ENCODE assay signal across 29 mouse cellular contexts in the genomic region with DNA sequence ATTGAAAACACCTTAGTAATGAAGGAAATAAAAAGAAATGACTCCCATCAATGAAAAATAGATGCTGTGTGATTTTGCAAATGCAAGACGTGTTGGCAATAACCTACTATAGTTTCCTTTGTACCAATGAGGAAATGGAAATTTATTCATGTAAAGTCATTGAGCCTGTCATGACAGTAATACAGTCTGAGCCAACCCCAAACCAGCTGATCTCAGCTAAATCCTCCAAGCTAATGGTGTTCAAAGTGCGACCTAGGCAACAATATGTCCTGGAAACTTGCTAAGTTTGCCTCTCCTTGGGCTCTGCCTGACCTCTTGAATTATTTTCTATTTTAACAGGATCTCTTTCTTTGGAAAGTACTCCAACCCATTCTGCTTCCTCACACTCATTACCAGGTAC. TPM values are rescaled to one million over a fixed set of nuclear protein-coding genes. Genes with fewer than 3 reads are reported as not detected.
DNase-seq lines count a peak whose midpoint lies in the region; ATAC-seq and TF ChIP-seq lines count a peak whose summit lies in the region.
"Had no signal": no experiment of that assay in that cellular context is flagged by ENCODE, and none has a peak within 500 bp of the region (broad histone marks: within the 10 kb centered on the region; RNA-seq: fewer than 3 reads in every experiment).

No protein-coding gene starts in this region.

- no peaks in the 10 kb centered on the region for H3K36me3 ChIP-seq in forebrain, embryonic 14.5 days (ENCODE audit: control insufficient read depth, insufficient read depth, low read length)
- H3K36me3 ChIP-seq in forebrain, embryonic 12.5 days (replicated peaks), result no peaks in the 10 kb centered on the region
- H3K36me3 ChIP-seq in intestine, postnatal 0 days (ENCODE audit: control insufficient read depth, insufficient read depth), result no peaks in the 10 kb centered on the region
- H3K36me3 ChIP-seq in intestine, embryonic 16.5 days (ENCODE audit: control insufficient read depth, insufficient read depth, low read length), result no peaks in the 10 kb centered on the region
- no peaks in the 10 kb centered on the region for H3K36me3 ChIP-seq in midbrain, embryonic 14.5 days (ENCODE audit: control insufficient read depth, insufficient read depth, low read length)
- H3K36me3 ChIP-seq: embryonic facial prominence, embryonic 10.5 days; heart, embryonic 13.5 days; limb, embryonic 13.5 days; liver, embryonic 13.5 days; stomach, embryonic 15.5 days had no signal

- no peak overlapping the region for H3K27ac ChIP-seq in forebrain, embryonic 14.5 days (ENCODE audit: low read depth, low read length)
- no peak overlapping the region for H3K27ac ChIP-seq in forebrain, embryonic 12.5 days
- no peak overlapping the region for H3K27ac ChIP-seq in intestine, postnatal 0 days (ENCODE audit: low read depth, low read length)
- no peak overlapping the region for H3K27ac ChIP-seq in intestine, embryonic 16.5 days (ENCODE audit: low read length)
- peak overlapping the region; percentile 58 for H3K27ac ChIP-seq in midbrain, embryonic 14.5 days (replicated peaks; ENCODE audit: low read depth, low read length)
- H3K27ac ChIP-seq: embryonic facial prominence, embryonic 10.5 days; heart, adult 2 months; heart, embryonic 13.5 days; hindbrain, postnatal 0 days; limb, embryonic 13.5 days; liver, embryonic 13.5 days; stomach, embryonic 15.5 days had no signal

- no peaks in the 10 kb centered on the region for H3K4me1 ChIP-seq in forebrain, embryonic 14.5 days (ENCODE audit: control insufficient read depth, insufficient read depth, low read length)
- no peaks in the 10 kb centered on the region for H3K4me1 ChIP-seq in forebrain, embryonic 12.5 days
- no peaks in the 10 kb centered on the region for H3K4me1 ChIP-seq in intestine, postnatal 0 days (replicated peaks; ENCODE audit: control insufficient read depth, insufficient read depth, low read length)
- no peaks in the 10 kb centered on the region for H3K4me1 ChIP-seq in intestine, embryonic 16.5 days (ENCODE audit: control insufficient read depth, insufficient read depth, low read length)
- H3K4me1 ChIP-seq in midbrain, embryonic 14.5 days (ENCODE audit: control insufficient read depth, insufficient read depth, low read length), result peaks cover 5% of the 10 kb centered on the region; the same call in 1 of the 2 replicates
- H3K4me1 ChIP-seq: embryonic facial prominence, embryonic 10.5 days; heart, embryonic 13.5 days; liver, embryonic 13.5 days; stomach, embryonic 15.5 days had no signal

- peak; percentile 33; the same call in 1 of the 2 replicates for ATAC-seq in forebrain, embryonic 14.5 days
- ATAC-seq in forebrain, embryonic 12.5 days (ENCODE audit: low FRiP score), result no peak
- ATAC-seq in intestine, postnatal 0 days, result 0 out of 2 replicates have a peak, but pooled peaks have one; percentile 51
- no peak for ATAC-seq in intestine, embryonic 16.5 days
- no peak for ATAC-seq in midbrain, embryonic 14.5 days (ENCODE audit: low FRiP score, low TSS enrichment)
- ATAC-seq: hindbrain, postnatal 0 days; Patski had no signal

- DNase-seq in forebrain, embryonic 14.5 days (ENCODE audit: low spot score), result peak; percentile 65
- peak; percentile 2 for DNase-seq in adipocyte (ENCODE audit: low spot score)
- DNase-seq in midbrain, embryonic 14.5 days, result peak; percentile 51
- DNase-seq in kidney, postnatal 36 days, result no peak
- no peak for DNase-seq in spleen, adult 18-20 months
- DNase-seq: adrenal gland, postnatal 10 days; cerebellum, adult 9-11 months; gastrocnemius, postnatal 36 days; heart, adult 2 months; heart, postnatal 14 days; kidney, adult 18-20 months; layer of hippocampus, adult 9-11 months; liver, embryonic 13.5 days; lung, adult 2 months; lung, postnatal 14 days; right cerebral cortex, adult 18-20 months; right cerebral cortex, postnatal 4 days; thymus, postnatal 25 days had no signal

- no peaks in the 10 kb centered on the region for H3K9me3 ChIP-seq in forebrain, embryonic 14.5 days (replicated peaks; ENCODE audit: control insufficient read depth, low read length)
- no peaks in the 10 kb centered on the region for H3K9me3 ChIP-seq in forebrain, embryonic 12.5 days
- H3K9me3 ChIP-seq in intestine, postnatal 0 days (ENCODE audit: control insufficient read depth), result no peaks in the 10 kb centered on the region
- H3K9me3 ChIP-seq in intestine, embryonic 16.5 days (ENCODE audit: control insufficient read depth, low read length), result no peaks in the 10 kb centered on the region
- H3K9me3 ChIP-seq in midbrain, embryonic 14.5 days (ENCODE audit: control insufficient read depth, low read length), result no peaks in the 10 kb centered on the region
- H3K9me3 ChIP-seq: embryonic facial prominence, embryonic 10.5 days; heart, embryonic 13.5 days; limb, embryonic 13.5 days; liver, embryonic 13.5 days; stomach, embryonic 15.5 days had no signal

- H3K4me3 ChIP-seq in forebrain, embryonic 14.5 days (ENCODE audit: low read depth, low read length), result no peak overlapping the region
- H3K4me3 ChIP-seq in forebrain, embryonic 12.5 days (replicated peaks), result no peak overlapping the region
- H3K4me3 ChIP-seq in intestine, postnatal 0 days (ENCODE audit: low read depth, low read length), result no peak overlapping the region
- no peak overlapping the region for H3K4me3 ChIP-seq in intestine, embryonic 16.5 days (ENCODE audit: low read length)
- no peak overlapping the region for H3K4me3 ChIP-seq in midbrain, embryonic 14.5 days (replicated peaks; ENCODE audit: low read depth, low read length)
- H3K4me3 ChIP-seq: embryonic facial prominence, embryonic 10.5 days; heart, adult 2 months; heart, embryonic 13.5 days; limb, embryonic 13.5 days; liver, embryonic 13.5 days; stomach, embryonic 15.5 days had no signal

- H3K9ac ChIP-seq in forebrain, embryonic 14.5 days (ENCODE audit: low read length), result no peak overlapping the region
- H3K9ac ChIP-seq in forebrain, embryonic 12.5 days, result no peak overlapping the region
- no peak overlapping the region for H3K9ac ChIP-seq in intestine, postnatal 0 days (ENCODE audit: low read depth, low read length)
- no peak overlapping the region for H3K9ac ChIP-seq in intestine, embryonic 16.5 days (ENCODE audit: low read depth, low read length)
- H3K9ac ChIP-seq in midbrain, embryonic 14.5 days (replicated peaks; ENCODE audit: low read length), result no peak overlapping the region
- H3K9ac ChIP-seq: heart, embryonic 13.5 days; limb, embryonic 13.5 days; liver, embryonic 13.5 days; stomach, embryonic 15.5 days had no signal

- peaks cover 13% of the 10 kb centered on the region; the same call in 1 of the 2 replicates for H3K27me3 ChIP-seq in forebrain, embryonic 14.5 days (replicated peaks; ENCODE audit: control insufficient read depth, insufficient read depth, low read length)
- peaks cover 18% of the 10 kb centered on the region for H3K27me3 ChIP-seq in forebrain, embryonic 12.5 days
- peaks cover 17% of the 10 kb centered on the region for H3K27me3 ChIP-seq in intestine, postnatal 0 days (replicated peaks; ENCODE audit: control insufficient read depth, insufficient read depth, low read length)
- peaks cover 16% of the 10 kb centered on the region for H3K27me3 ChIP-seq in intestine, embryonic 16.5 days (replicated peaks; ENCODE audit: control insufficient read depth, insufficient read depth, low read length)
- H3K27me3 ChIP-seq in midbrain, embryonic 14.5 days (ENCODE audit: control insufficient read depth, insufficient read depth, low read length), result peaks cover under 1% of the 10 kb centered on the region; the same call in 1 of the 2 replicates

- no peak for TF ChIP-seq CTCF in intestine, postnatal 0 days (IDR thresholded peaks at IDR 0.05; ENCODE audit: low read depth)

- no peak overlapping the region for H3K4me2 ChIP-seq in forebrain, embryonic 14.5 days (ENCODE audit: low read length)
- H3K4me2 ChIP-seq in forebrain, embryonic 12.5 days, result no peak overlapping the region
- no peak overlapping the region for H3K4me2 ChIP-seq in intestine, postnatal 0 days (replicated peaks; ENCODE audit: low read depth)
- H3K4me2 ChIP-seq in intestine, embryonic 16.5 days (ENCODE audit: low read depth, low read length), result no peak overlapping the region
- peak overlapping the region; percentile 51 for H3K4me2 ChIP-seq in midbrain, embryonic 14.5 days (ENCODE audit: low read length)
- H3K4me2 ChIP-seq: heart, embryonic 13.5 days; limb, embryonic 13.5 days; liver, embryonic 13.5 days; stomach, embryonic 15.5 days had no signal

- WGBS in forebrain, embryonic 14.5 days, result 23% methylated on average over 2 of the region's 2 CpGs
- WGBS in forebrain, embryonic 12.5 days, result 26% methylated on average over 2 of the region's 2 CpGs
- WGBS in intestine, postnatal 0 days, result 22% methylated on average over 2 of the region's 2 CpGs
- 26% methylated on average over 2 of the region's 2 CpGs for WGBS in intestine, embryonic 16.5 days
- WGBS in midbrain, embryonic 14.5 days, result 24% methylated on average over 2 of the region's 2 CpGs

RNA-seq across cellular contexts. Expression of a gene that starts 3.4 kb away (rescaled TPM):
- 49.0 and 57.0 TPM in 2 replicates for polyA plus RNA-seq in forebrain, embryonic 14.5 days (2014; fragmentation: Nextera tagmentation; extraction: Ambion mirVana)
- polyA plus RNA-seq in forebrain, embryonic 12.5 days (2016; fragmentation: Nextera tagmentation; extraction: Ambion mirVana), result 38.4 and 39.4 TPM in 2 replicates
- polyA plus RNA-seq in intestine, postnatal 0 days (2015; fragmentation: Nextera tagmentation; extraction: Ambion mirVana), result 0.07 and 0.09 TPM in 2 replicates
- 0.12 and 0.27 TPM in 2 replicates for polyA plus RNA-seq in intestine, embryonic 16.5 days (2015; fragmentation: Nextera tagmentation; extraction: Ambion mirVana)
- polyA plus RNA-seq in midbrain, embryonic 14.5 days (2014; fragmentation: Nextera tagmentation; extraction: Ambion mirVana), result 102 and 111 TPM in 2 replicates
- polyA plus RNA-seq: heart, adult 2 months; kidney, embryonic 16.5 days; large intestine, adult 2 months; lung, adult 2 months; Patski had no signal

Comparison
In these comparisons a context has a peak if more than half of its experiments do, and no peak if none do; other contexts are left out.
1. ATAC-seq: peak in forebrain, embryonic 14.5 days (single experiment) and intestine, postnatal 0 days (single experiment); none in forebrain, embryonic 12.5 days (single experiment), intestine, embryonic 16.5 days (single experiment) and midbrain, embryonic 14.5 days (single experiment).
2. DNase-seq: peak in forebrain, embryonic 14.5 days (single experiment), adipocyte (single experiment) and midbrain, embryonic 14.5 days (single experiment); none in kidney, postnatal 36 days (0 of 2) and spleen, adult 18-20 months (0 of 2).
3. RNA of a gene that starts 3.4 kb away (polyA plus RNA-seq): 102 to 111 TPM in midbrain, embryonic 14.5 days, 49.0 to 57.0 TPM in forebrain, embryonic 14.5 days and 38.4 to 39.4 TPM in forebrain, embryonic 12.5 days; 0.12 to 0.27 TPM in intestine, embryonic 16.5 days and 0.07 to 0.09 TPM in intestine, postnatal 0 days; every median in the first group is over 10 times any median in the second.